Mouse (Mus musculus) neural tube, embryonic 13.5 days (tissue): ENCODE measurements at regions not wholly inside any gene's neighbourhood (a gene's known extent, or its start where the extent isn't known, plus 50 kb on each side); places are given as distances from the start of the nearest gene placed in this dataset.
A peak's percentile ranks its signal among the peaks of the same experiment; 100 is the strongest.

Experiments
- ATAC-seq: fragments of 200-750 bp; cut with Nextera tagmentation; 2 replicates; pipeline ENCODE4 v1.8.0; 2017; ENCODE audit warnings: low read depth, mild to moderate bottlenecking, moderate TSS enrichment, moderate library complexity
- H3K27ac ChIP-seq: fragments of 300-500 bp; sonication (generic); replicated peaks from 2 replicates; pipeline ENCODE4 v1.5.1; 2015; ENCODE audit warnings: moderate library complexity, mild to moderate bottlenecking, inconsistent platforms
- H3K27me3 ChIP-seq: fragments of 300-500 bp; sonication (generic); 2 replicates; pipeline ENCODE4 v1.6.1; 2015; ENCODE audit warnings: mild to moderate bottlenecking, inconsistent platforms
- H3K36me3 ChIP-seq: fragments of 300-500 bp; sonication (generic); 2 replicates; pipeline ENCODE4 v1.6.1; 2015; ENCODE audit warnings: mild to moderate bottlenecking, inconsistent platforms
- H3K4me1 ChIP-seq: fragments of 300-500 bp; sonication (generic); replicated peaks from 2 replicates; pipeline ENCODE4 v1.6.1; 2015; ENCODE audit warnings: inconsistent platforms
- H3K4me2 ChIP-seq: fragments of 300-500 bp; sonication (generic); 2 replicates; pipeline ENCODE4 v1.6.1; 2015; ENCODE audit warnings: inconsistent platforms, mild to moderate bottlenecking, moderate library complexity
- H3K4me3 ChIP-seq: fragments of 300-500 bp; sonication (generic); 2 replicates; pipeline ENCODE4 v1.5.1; 2015; ENCODE audit warnings: mild to moderate bottlenecking, inconsistent platforms
- H3K9ac ChIP-seq: fragments of 300-500 bp; sonication (generic); 2 replicates; pipeline ENCODE4 v1.6.1; 2015; ENCODE audit warnings: moderate library complexity, mild to moderate bottlenecking, inconsistent platforms
- H3K9me3 ChIP-seq: fragments of 300-500 bp; sonication (generic); 2 replicates; pipeline ENCODE4 v1.6.1; 2016; ENCODE audit warnings: inconsistent platforms
- WGBS: fragments of 180-500 bp; shearing (Covaris S2); methylation state at CpG from one replicate; pipeline ENCODE4 v1.1.7; 2015; 5-methylcytosine and 5-hydroxymethylcytosine counted together

DNA sequence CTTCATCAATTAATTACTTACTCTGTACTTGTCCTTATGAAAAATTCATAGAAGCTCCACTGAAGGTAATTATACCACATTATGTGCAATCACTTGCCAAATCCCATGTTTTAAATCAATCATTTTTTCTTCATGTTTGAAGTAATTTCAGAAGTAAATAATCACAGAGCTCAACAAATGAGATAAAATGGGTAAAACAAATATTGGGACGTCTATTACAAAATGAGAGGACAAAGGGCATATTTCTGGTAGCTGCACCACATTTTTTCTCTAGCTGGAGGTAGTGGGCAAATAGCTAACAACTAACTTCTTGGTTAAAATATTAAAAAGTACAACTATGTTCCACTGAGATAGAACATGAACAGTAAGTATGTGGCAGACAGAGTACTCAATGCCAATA, 681.3 kb upstream of the Pot1a start:
- no peak overlapping the region for H3K4me2 ChIP-seq
- H3K36me3 ChIP-seq = no peaks in the 10 kb centered on the region
- H3K4me1 ChIP-seq = no peaks in the 10 kb centered on the region
- H3K9me3 ChIP-seq = no peaks in the 10 kb centered on the region
- ATAC-seq = no peak
- 79% methylated on average over 1 of the region's 1 CpGs for WGBS
- no peak overlapping the region for H3K9ac ChIP-seq
- H3K27me3 ChIP-seq = no peaks in the 10 kb centered on the region
- no peak overlapping the region for H3K4me3 ChIP-seq
- H3K27ac ChIP-seq = no peak overlapping the region

GRCm38 (mm10) chr6:26484451-26484850, 675.4 kb upstream of the Pot1a start:
- Histone ChIP-seq H3K9me3 (no peaks in the 10 kb centered on the region), H3K4me1 (no peaks in the 10 kb centered on the region), H3K4me2 (no peak overlapping the region), H3K27ac (no peak overlapping the region), H3K36me3 (no peaks in the 10 kb centered on the region), H3K4me3 (no peak overlapping the region), H3K27me3 (no peaks in the 10 kb centered on the region), H3K9ac (no peak overlapping the region)
- 89% methylated on average over 1 of the region's 1 CpGs for WGBS
- no peak for ATAC-seq

DNA sequence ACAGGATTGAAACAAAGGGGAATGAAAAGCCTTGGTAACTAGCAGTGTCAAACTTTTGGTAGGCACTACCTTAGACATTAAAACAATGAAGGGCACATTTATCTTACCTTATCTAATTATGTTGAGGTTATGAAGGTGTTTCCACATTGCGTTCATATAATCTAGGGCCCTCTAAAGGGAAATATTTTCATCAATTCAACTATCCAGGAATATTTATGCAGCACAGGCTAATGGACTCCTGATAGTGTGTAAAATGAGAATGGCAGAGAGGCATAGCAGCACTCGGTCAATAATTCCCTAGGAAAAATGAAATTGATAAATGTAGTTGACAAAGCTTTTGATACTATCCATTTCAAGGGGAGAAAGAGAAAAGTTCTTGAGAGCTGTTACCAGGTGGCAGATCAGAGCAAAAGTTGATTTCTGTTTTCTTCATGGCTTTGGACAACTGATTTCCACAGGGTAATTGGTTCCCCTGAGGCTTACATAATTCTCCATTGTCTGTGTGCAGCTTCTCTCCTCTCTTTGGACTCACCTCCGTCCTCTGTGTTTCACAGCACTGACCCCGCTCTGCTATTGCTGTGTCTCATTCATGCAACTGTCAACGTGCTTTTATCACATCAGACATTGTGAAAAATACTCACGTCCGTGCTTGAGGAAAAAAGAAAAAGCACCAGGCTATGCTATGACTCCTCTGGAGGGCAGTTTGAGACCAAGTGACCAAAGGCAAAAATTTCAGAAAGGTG, 632.3 kb upstream of the Pot1a start:
- WGBS = 28% methylated on average over 7 of the region's 7 CpGs
- no peak overlapping the region for H3K27ac ChIP-seq
- no peaks in the 10 kb centered on the region for H3K9me3 ChIP-seq
- no peaks in the 10 kb centered on the region for H3K36me3 ChIP-seq
- H3K4me2 ChIP-seq = no peak overlapping the region
- H3K27me3 ChIP-seq = peaks cover 4% of the 10 kb centered on the region; the same call in 1 of the 2 replicates
- peaks cover 17% of the 10 kb centered on the region for H3K4me1 ChIP-seq
- 0 out of 2 replicates have a peak, but pooled peaks have one; percentile 32 for ATAC-seq
- no peak overlapping the region for H3K4me3 ChIP-seq
- H3K9ac ChIP-seq = no peak overlapping the region

DNA sequence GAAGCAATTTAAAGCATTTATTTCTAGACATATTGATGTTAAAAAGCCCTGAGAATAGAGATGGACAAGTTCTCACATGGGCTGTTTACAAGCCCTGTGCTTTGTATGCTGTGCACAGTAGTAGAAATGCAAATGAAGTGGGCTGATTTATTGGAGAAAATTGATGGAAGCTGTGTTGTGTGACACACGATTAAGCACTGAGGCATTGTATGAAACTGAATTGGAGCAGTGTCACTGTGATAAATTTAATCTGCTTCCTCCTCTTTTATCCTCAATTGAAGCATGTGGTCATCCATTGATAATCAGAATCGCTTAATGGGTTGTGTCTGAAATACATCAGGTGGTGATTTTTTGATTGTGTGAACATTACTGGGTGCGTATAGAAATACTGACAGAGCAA, 631.4 kb upstream of the Pot1a start:
- Histone ChIP-seq H3K9me3 (no peaks in the 10 kb centered on the region), H3K36me3 (no peaks in the 10 kb centered on the region), H3K27ac (no peak overlapping the region), H3K4me1 (peaks cover 17% of the 10 kb centered on the region), H3K27me3 (peaks cover 4% of the 10 kb centered on the region; the same call in 1 of the 2 replicates), H3K9ac (no peak overlapping the region), H3K4me2 (no peak overlapping the region), H3K4me3 (no peak overlapping the region)
- peak; percentile 94 for ATAC-seq
- WGBS = 17% methylated on average over 3 of the region's 3 CpGs
